Mouse (Mus musculus) erythroblast, embryonic 14.5 days (primary cell): Measurements from ENCODE around the gene Cyp2c69.

ENCODE experiments used
- GATA1 ChIP-seq: IDR thresholded peaks from 2 replicates; pipeline ENCODE4 v1.6.1; 2012; ENCODE audit warnings: low read length, inconsistent platforms, mixed read lengths
- TAL1 ChIP-seq: IDR thresholded peaks from 3 replicates; pipeline ENCODE4 v1.6.1; 2012; ENCODE audit warnings: low read length, inconsistent platforms, mixed read lengths

- TF ChIP-seq GATA1 (no peak), TAL1 (no peak)
These were observed 15.1 kb upstream of the Cyp2c69 start for GRCm38 (mm10) chr19:39901656-39902055.
